Mouse (Mus musculus) small intestine, adult 2 months (tissue): ENCODE measurements around the gene Cfdp1.

Experiments used
- CTCF ChIP-seq: fragments of 200-500 bp; IDR thresholded peaks from 2 replicates; pipeline ENCODE4 v1.5.1; 2012; ENCODE audit warnings: low read depth, mild to moderate bottlenecking, control low read depth, inconsistent platforms, low read length, moderate library complexity, mixed read lengths; ENCODE audit not compliant: insufficient replicate concordance, insufficient read length; ENCODE audit errors: extremely low read depth
- POLR2A ChIP-seq: fragments of 200-500 bp; IDR thresholded peaks from 2 replicates; pipeline ENCODE4 v1.6.1; 2012; ENCODE audit warnings: low read depth, mild to moderate bottlenecking, control low read depth, inconsistent platforms, low read length, moderate library complexity

GRCm38 (mm10) chr8:111740301-111740711 lies 113.8 kb downstream of the Cfdp1 start:
- no peak for TF ChIP-seq CTCF
- no peak for TF ChIP-seq POLR2A
